Mouse (Mus musculus) neural tube, embryonic 13.5 days (tissue): ENCODE measurements at regions not wholly inside any gene's neighbourhood (a gene's known extent, or its start where the extent isn't known, plus 50 kb on each side); places are given as distances from the start of the nearest gene placed in this dataset.
A peak's percentile ranks its signal among the peaks of the same experiment; 100 is the strongest.

Source experiments
- ATAC-seq: fragments of 200-750 bp; cut with Nextera tagmentation; 2 replicates; pipeline ENCODE4 v1.8.0; 2017; ENCODE audit warnings: low read depth, mild to moderate bottlenecking, moderate TSS enrichment, moderate library complexity
- H3K27ac ChIP-seq: fragments of 300-500 bp; sonication (generic); replicated peaks from 2 replicates; pipeline ENCODE4 v1.5.1; 2015; ENCODE audit warnings: moderate library complexity, mild to moderate bottlenecking, inconsistent platforms
- H3K27me3 ChIP-seq: fragments of 300-500 bp; sonication (generic); 2 replicates; pipeline ENCODE4 v1.6.1; 2015; ENCODE audit warnings: mild to moderate bottlenecking, inconsistent platforms
- H3K36me3 ChIP-seq: fragments of 300-500 bp; sonication (generic); 2 replicates; pipeline ENCODE4 v1.6.1; 2015; ENCODE audit warnings: mild to moderate bottlenecking, inconsistent platforms
- H3K4me1 ChIP-seq: fragments of 300-500 bp; sonication (generic); replicated peaks from 2 replicates; pipeline ENCODE4 v1.6.1; 2015; ENCODE audit warnings: inconsistent platforms
- H3K4me2 ChIP-seq: fragments of 300-500 bp; sonication (generic); 2 replicates; pipeline ENCODE4 v1.6.1; 2015; ENCODE audit warnings: inconsistent platforms, mild to moderate bottlenecking, moderate library complexity
- H3K4me3 ChIP-seq: fragments of 300-500 bp; sonication (generic); 2 replicates; pipeline ENCODE4 v1.5.1; 2015; ENCODE audit warnings: mild to moderate bottlenecking, inconsistent platforms
- H3K9ac ChIP-seq: fragments of 300-500 bp; sonication (generic); 2 replicates; pipeline ENCODE4 v1.6.1; 2015; ENCODE audit warnings: moderate library complexity, mild to moderate bottlenecking, inconsistent platforms
- H3K9me3 ChIP-seq: fragments of 300-500 bp; sonication (generic); 2 replicates; pipeline ENCODE4 v1.6.1; 2016; ENCODE audit warnings: inconsistent platforms
- WGBS: fragments of 180-500 bp; shearing (Covaris S2); methylation state at CpG from one replicate; pipeline ENCODE4 v1.1.7; 2015; 5-methylcytosine and 5-hydroxymethylcytosine counted together

DNA sequence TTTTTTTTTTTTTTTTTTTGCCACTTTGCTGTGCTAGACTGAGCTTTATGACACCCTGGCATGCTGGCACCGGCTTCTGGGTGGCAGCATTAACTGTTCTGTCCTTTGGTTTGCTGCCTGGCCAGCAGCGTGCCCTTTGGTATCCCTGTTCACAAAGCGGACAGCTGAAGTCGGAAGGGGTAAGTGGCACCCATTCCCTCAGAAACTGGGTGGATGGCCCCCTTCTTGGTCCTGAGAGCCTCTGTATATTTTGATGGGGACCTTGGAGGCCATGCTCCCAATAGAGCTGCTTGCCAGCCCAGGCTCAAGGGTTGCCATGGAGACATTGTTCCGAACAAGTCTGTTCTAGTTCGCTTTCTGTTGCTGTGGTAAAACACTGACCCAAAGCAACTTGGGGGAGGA is 143.9 kb upstream of the Tle3 start:
- no peak; the same call in 1 of the 2 replicates for ATAC-seq
- no peak overlapping the region for H3K9ac ChIP-seq
- 39% methylated on average over 6 of the region's 6 CpGs for WGBS
- H3K4me1 ChIP-seq = peaks cover 22% of the 10 kb centered on the region
- H3K4me3 ChIP-seq = no peak overlapping the region
- 0 out of 2 replicates have a peak, but pooled peaks cover 3% of the 10 kb centered on the region for H3K9me3 ChIP-seq
- no peaks in the 10 kb centered on the region for H3K36me3 ChIP-seq
- peaks cover 48% of the 10 kb centered on the region for H3K27me3 ChIP-seq
- no peak overlapping the region for H3K27ac ChIP-seq
- peak overlapping the region; percentile 24 for H3K4me2 ChIP-seq

DNA sequence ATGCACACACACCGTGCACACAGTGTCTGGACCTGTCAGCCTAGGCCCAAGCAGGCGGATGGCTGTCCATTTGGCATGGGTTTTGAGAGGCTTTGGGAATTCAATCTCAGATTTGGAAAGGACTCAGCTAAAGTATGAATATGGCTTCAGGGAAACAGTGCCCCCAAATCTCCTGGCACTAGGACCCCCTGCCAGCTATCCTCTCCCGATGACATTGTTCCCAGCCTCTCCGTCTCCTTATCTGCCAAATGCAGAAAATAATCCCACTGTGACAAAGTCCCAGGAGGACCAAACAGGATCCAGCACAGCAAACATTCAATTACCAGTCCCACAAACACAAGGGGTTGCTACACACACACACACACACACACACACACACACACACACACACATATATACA is 141.9 kb upstream of the Tle3 start:
- Histone ChIP-seq H3K9ac (no peak overlapping the region), H3K4me1 (peaks cover 23% of the 10 kb centered on the region), H3K4me2 (no peak overlapping the region), H3K36me3 (no peaks in the 10 kb centered on the region), H3K27me3 (peaks cover 55% of the 10 kb centered on the region), H3K27ac (no peak overlapping the region), H3K9me3 (no peaks in the 10 kb centered on the region), H3K4me3 (no peak overlapping the region)
- no peak for ATAC-seq
- WGBS = 73% methylated on average over 4 of the region's 4 CpGs

DNA sequence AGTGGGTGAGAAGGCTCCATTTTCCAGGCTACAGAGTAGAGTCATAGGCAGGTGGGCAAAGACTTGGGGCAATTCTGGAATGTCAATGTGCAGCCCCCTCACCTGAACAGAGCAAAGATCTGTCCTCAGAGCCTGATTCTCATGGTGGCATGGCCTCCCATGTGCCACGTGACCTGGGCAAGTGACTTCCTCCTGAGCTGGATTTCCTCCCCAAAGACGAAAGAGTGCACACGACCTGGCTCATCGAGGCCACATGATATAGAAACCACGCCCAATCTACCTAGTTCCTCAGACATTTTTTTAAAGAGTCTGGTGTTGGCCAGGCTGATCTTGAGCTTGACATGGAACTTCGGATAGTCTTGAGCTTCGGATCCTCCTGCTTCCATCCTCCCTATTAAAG is 139.5 kb upstream of the Tle3 start:
- H3K4me3 ChIP-seq = no peak overlapping the region
- H3K9ac ChIP-seq = no peak overlapping the region
- peaks cover 58% of the 10 kb centered on the region for H3K27me3 ChIP-seq
- H3K4me1 ChIP-seq = peaks cover 38% of the 10 kb centered on the region
- H3K27ac ChIP-seq = no peak overlapping the region
- no peak overlapping the region for H3K4me2 ChIP-seq
- 92% methylated on average over 7 of the region's 7 CpGs for WGBS
- H3K36me3 ChIP-seq = no peaks in the 10 kb centered on the region
- ATAC-seq = no peak
- no peaks in the 10 kb centered on the region for H3K9me3 ChIP-seq

DNA sequence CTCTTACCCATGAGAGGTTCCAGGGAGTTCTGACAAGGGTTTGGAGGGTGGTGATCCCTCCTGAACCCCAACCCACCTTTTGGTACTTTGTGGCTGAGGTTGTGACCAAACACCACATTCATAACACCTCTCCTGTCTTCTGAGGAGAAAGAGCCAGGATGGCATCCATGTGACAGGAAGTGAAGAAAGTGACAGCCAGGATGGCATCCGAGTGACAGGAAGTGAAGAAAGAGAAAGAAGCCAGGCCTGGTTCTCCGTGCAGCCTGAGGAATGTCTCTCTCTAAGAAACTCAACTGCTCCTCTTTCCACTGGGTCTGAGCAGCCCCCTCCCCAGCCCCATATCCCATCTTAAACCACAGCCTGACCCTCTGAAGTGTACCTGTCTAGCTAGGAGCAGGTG is 138.9 kb upstream of the Tle3 start:
- no peak overlapping the region for H3K9ac ChIP-seq
- H3K9me3 ChIP-seq = no peaks in the 10 kb centered on the region
- 78% methylated on average over 2 of the region's 2 CpGs for WGBS
- no peak overlapping the region for H3K27ac ChIP-seq
- ATAC-seq = no peak
- no peak overlapping the region for H3K4me2 ChIP-seq
- H3K4me3 ChIP-seq = no peak overlapping the region
- H3K36me3 ChIP-seq = no peaks in the 10 kb centered on the region
- H3K4me1 ChIP-seq = peaks cover 38% of the 10 kb centered on the region
- H3K27me3 ChIP-seq = peaks cover 62% of the 10 kb centered on the region

DNA sequence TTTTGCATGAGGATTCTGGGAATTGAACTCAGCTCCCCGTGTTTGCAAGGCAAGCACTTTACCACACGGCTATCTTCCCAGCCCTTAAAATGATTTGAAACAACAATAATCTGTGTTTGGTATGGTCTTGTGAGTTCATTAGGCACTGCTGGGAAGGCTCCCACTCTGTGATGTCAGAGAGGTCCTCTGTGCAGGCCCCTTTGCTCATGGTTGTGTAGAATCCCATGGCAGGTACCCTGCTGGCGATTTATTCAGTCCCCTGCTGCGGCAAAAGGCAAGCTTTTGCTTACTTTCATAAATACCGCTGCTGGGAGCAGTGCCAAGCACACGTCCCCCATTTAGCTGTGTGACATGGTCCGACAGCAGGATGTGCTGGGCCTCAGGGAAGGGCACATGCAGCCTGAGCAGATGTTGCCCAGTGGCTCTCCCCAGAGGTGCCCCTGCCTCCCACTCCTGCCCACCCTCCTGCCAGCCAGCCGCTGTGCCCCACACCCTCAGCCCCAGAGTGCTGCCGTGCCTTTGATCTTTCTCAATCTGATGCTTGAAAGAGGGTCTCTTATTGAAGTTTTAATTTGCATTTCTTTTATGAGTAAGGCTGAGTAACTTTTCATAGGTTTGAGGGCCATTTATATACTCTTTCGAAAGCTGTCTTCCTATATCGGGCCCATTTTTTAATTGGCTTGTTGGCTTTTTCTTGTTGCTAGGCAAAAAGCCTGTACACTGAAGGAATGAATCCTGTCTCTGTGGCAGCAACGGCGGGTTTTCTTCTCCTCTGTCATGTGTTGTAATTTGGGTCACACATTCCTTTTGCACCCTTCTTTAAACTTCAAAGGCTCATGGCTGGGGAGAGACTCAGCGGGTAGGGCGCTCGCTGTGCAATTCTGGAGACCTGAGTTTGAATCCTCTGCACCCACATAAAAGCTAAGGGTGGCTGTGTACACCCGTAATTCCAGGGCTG is 136.2 kb upstream of the Tle3 start:
- ATAC-seq = peak; percentile 80
- no peak overlapping the region for H3K27ac ChIP-seq
- WGBS = 10% methylated on average over 17 of the region's 17 CpGs
- no peaks in the 10 kb centered on the region for H3K36me3 ChIP-seq
- peaks cover 68% of the 10 kb centered on the region for H3K27me3 ChIP-seq
- H3K9me3 ChIP-seq = no peaks in the 10 kb centered on the region
- H3K4me1 ChIP-seq = peaks cover 56% of the 10 kb centered on the region
- no peak overlapping the region for H3K9ac ChIP-seq
- H3K4me2 ChIP-seq = no peak overlapping the region
- no peak overlapping the region for H3K4me3 ChIP-seq

DNA sequence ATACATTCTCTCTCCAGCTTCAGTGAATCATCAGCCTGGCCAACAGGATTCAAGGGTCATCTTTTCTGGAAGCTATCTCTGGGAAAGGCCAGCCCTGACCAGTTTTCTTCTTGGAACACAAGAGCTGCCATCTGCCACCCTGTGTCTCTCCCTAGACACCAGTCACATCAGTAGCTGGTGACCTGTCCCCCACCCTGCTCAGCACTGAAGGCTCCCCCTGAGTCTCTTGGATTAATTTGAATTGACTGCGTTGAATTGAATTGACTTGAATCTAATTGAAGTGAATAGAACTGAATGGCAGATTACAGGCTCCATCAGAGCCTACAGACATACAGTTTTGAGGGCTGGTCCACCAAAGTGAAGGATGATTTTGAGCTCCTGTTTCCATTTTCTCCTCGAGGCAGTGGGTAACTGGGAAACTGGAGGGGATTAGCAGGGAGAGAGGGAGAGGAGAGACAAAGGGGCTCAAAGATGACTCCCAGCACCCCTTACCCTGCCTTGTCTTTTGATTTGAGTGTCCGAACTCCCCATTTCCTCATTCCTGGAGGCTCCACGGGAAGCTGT is 133.4 kb upstream of the Tle3 start:
- WGBS = 41% methylated on average over 4 of the region's 4 CpGs
- Histone ChIP-seq H3K27ac (no peak overlapping the region), H3K27me3 (peaks cover 42% of the 10 kb centered on the region), H3K9ac (no peak overlapping the region), H3K4me1 (peaks cover 69% of the 10 kb centered on the region), H3K36me3 (no peaks in the 10 kb centered on the region), H3K4me3 (no peak overlapping the region), H3K4me2 (no peak overlapping the region), H3K9me3 (no peaks in the 10 kb centered on the region)
- ATAC-seq = no peak

DNA sequence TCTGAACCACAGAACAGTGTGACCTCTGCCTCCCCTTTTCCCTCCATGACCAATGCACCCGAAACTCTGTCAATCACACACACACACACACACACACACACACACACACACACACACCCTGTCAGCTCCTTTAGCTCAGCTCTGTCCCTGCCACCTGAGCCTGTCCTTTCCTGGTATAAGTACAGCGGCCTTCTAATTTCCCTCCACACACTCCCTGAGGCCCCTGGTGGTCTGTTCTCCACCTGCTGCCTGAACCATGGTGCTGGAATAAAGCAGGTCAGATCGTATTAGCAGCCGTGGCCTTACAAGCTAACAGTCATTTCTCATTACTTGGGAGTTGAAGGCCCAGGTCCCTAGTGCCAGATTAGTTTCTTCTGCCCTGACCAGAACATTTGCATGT is 132.8 kb upstream of the Tle3 start:
- no peak for ATAC-seq
- peaks cover 36% of the 10 kb centered on the region for H3K27me3 ChIP-seq
- WGBS = 37% methylated on average over 4 of the region's 4 CpGs
- no peak overlapping the region for H3K4me2 ChIP-seq
- no peak overlapping the region for H3K4me3 ChIP-seq
- H3K4me1 ChIP-seq = peaks cover 69% of the 10 kb centered on the region
- H3K9me3 ChIP-seq = no peaks in the 10 kb centered on the region
- no peak overlapping the region for H3K9ac ChIP-seq
- H3K27ac ChIP-seq = no peak overlapping the region
- no peaks in the 10 kb centered on the region for H3K36me3 ChIP-seq

DNA sequence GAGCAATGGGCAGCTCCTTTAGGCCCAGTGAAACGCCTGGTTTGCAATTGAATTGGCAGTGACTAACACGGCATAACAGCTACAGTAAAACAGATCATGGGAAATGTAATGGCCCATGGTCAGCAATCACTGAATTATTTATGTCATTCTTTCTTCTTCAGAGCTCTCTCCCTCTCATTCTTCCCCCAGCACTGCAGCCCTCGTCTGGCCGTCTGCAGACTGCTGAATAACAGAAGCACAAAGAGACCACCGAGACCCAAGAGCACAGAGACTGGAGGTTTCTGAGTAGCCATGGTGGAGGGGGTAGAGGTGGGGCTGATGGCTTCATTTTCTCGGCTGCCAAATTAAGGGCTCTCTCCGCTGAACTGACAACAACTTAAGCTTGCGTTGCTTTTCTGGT is 130.7 kb upstream of the Tle3 start:
- ATAC-seq = no peak

DNA sequence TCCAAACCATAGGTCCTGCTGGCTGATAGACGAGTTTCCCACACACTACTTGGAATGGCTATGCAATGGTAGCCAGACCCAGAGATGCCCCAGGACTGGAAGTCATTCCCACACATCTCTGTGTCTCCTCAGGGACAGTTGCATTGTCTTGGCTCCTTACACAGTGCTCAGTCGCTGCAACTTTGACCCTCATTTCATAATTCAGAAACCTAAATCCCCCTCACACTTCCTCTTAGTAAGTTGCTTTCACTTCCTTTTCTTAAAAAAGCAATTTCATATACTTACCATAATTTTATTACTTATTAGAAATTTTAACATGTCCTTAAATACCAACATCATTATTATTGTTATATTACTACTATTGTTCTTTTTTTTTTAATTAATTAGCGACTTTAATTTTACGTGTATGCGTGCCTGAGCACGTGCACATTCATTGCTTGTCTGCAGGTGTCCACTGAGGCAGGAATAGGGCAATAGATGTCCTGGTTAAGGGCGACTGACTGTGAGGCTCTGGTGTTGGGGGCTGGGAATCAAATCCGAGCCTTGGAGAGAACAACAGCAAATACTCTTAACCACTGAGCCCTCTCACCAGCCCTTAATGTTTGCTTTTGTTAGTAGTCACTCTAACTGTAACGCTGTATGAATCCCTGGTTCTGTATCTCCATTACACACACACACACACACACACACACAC is 129.9 kb upstream of the Tle3 start:
- peaks cover 49% of the 10 kb centered on the region for H3K4me1 ChIP-seq
- H3K9ac ChIP-seq = no peak overlapping the region
- no peak overlapping the region for H3K4me3 ChIP-seq
- peaks cover 25% of the 10 kb centered on the region; the same call in 1 of the 2 replicates for H3K27me3 ChIP-seq
- H3K4me2 ChIP-seq = no peak overlapping the region
- 69% methylated on average over 9 of the region's 9 CpGs for WGBS
- H3K36me3 ChIP-seq = no peaks in the 10 kb centered on the region
- no peaks in the 10 kb centered on the region for H3K9me3 ChIP-seq
- no peak overlapping the region for H3K27ac ChIP-seq
- no peak for ATAC-seq

More for the DNA sequence above, 130.7 kb upstream of the Tle3 start:
- H3K4me2 ChIP-seq = no peak overlapping the region
- H3K9ac ChIP-seq = no peak overlapping the region; the same call in 1 of the 2 replicates
- peaks cover 32% of the 10 kb centered on the region for H3K27me3 ChIP-seq
- H3K9me3 ChIP-seq = no peaks in the 10 kb centered on the region
- H3K4me1 ChIP-seq = peaks cover 58% of the 10 kb centered on the region
- peak overlapping the region; percentile 55 for H3K27ac ChIP-seq
- H3K36me3 ChIP-seq = no peaks in the 10 kb centered on the region
- WGBS = 20% methylated on average over 8 of the region's 8 CpGs
- no peak overlapping the region for H3K4me3 ChIP-seq

DNA sequence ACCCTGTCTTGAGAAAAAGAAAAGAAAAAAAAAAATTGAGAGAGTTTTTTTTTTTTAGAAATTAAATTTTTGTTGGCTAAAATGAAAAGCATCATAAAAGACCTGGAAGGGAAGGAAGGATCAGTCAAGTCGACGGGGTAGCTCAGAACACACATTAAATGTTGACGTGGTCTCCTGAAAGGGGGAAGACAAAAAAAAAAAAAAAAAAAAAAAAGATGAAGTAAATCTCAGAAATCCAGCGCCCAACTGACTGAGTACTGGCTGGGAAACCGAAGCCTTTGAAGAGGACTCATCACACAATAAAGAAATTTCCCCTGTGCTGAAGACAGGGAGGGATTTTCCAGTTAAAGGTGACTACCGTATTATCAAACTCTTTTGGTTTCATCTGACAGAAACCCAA is 128.9 kb upstream of the Tle3 start:
- Histone ChIP-seq H3K4me3 (no peak overlapping the region), H3K27me3 (peaks cover 17% of the 10 kb centered on the region; the same call in 1 of the 2 replicates), H3K9ac (no peak overlapping the region), H3K9me3 (no peaks in the 10 kb centered on the region), H3K4me2 (no peak overlapping the region), H3K4me1 (peaks cover 39% of the 10 kb centered on the region), H3K27ac (no peak overlapping the region), H3K36me3 (no peaks in the 10 kb centered on the region)
- 75% methylated on average over 6 of the region's 6 CpGs for WGBS
- ATAC-seq = no peak

DNA sequence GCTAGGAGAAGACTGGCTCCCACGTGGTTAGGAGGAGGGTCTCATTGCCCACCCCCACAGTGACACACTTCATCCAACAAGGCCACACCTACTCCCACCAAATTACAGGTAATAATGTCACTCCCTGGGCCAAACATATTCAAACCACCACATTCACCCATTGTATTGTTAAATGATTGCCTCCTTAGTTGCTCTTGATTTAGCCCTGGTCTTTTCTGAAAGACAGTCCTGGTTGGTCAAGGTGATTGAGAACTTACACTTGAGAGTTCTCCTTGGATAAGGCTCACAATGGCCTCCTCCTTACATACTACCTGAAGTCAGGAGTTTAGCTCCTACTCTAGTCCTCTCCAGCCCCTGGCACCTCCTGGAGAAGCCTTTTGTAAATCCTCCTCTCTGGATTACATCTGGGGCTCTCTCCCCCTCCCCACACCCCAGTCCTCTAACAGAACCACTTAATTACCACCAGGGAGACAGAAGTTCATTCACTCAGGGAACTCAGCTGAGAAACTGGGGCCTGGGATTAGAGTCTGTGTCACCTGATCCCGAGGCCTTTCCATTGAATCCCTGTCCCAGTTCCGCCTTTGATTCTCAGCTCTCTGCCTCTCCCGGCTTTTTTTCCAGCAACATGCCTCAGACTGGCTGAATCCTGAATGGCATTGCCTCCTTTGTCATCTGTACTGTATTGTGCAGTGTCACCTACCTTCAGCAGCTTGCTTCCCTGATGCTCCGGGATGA is 122.3 kb upstream of the Tle3 start:
- H3K27ac ChIP-seq = no peak overlapping the region
- H3K4me2 ChIP-seq = no peak overlapping the region
- no peak overlapping the region for H3K9ac ChIP-seq
- peaks cover 9% of the 10 kb centered on the region; the same call in 1 of the 2 replicates for H3K27me3 ChIP-seq
- 34% methylated on average over 5 of the region's 5 CpGs for WGBS
- H3K9me3 ChIP-seq = no peaks in the 10 kb centered on the region
- no peaks in the 10 kb centered on the region for H3K4me1 ChIP-seq
- no peak overlapping the region for H3K4me3 ChIP-seq
- no peaks in the 10 kb centered on the region for H3K36me3 ChIP-seq
- ATAC-seq = no peak
